Mouse (Mus musculus): ENCODE measurements at regions not wholly inside any gene's neighbourhood (a gene's known extent, or its start where the extent isn't known, plus 50 kb on each side); places are given as distances from the start of the nearest gene placed in this dataset.

- no peak overlapping the region for H3K4me2 ChIP-seq (ENCODE audit: low read depth, low read length)
- H3K4me1 ChIP-seq (ENCODE audit: control insufficient read depth, insufficient read depth, low read length), result no peaks in the 10 kb centered on the region
- no peak overlapping the region for H3K9ac ChIP-seq (replicated peaks; ENCODE audit: low read depth, low read length)
- H3K9me3 ChIP-seq (ENCODE audit: control insufficient read depth, low read length), result no peaks in the 10 kb centered on the region
- WGBS, result 94% methylated on average over 4 of the region's 4 CpGs
- no peak for ATAC-seq (ENCODE audit: low read depth)
- H3K4me3 ChIP-seq (ENCODE audit: low read depth, low read length), result no peak overlapping the region
- no peaks in the 10 kb centered on the region for H3K27me3 ChIP-seq (ENCODE audit: control insufficient read depth, insufficient read depth, low read length)
- no peak overlapping the region for H3K27ac ChIP-seq (ENCODE audit: low read depth, low read length)
- no peaks in the 10 kb centered on the region for H3K36me3 ChIP-seq (ENCODE audit: control insufficient read depth, insufficient read depth, low read length)
These were observed 96.9 kb upstream of the Ust start for GRCm38 (mm10) chr10:8615452-8616025.

- Histone ChIP-seq H3K9ac (replicated peaks; ENCODE audit: low read depth, low read length) (no peak overlapping the region), H3K4me2 (ENCODE audit: low read depth, low read length) (no peak overlapping the region), H3K4me3 (ENCODE audit: low read depth, low read length) (no peak overlapping the region), H3K27me3 (ENCODE audit: control insufficient read depth, insufficient read depth, low read length) (no peaks in the 10 kb centered on the region), H3K4me1 (ENCODE audit: control insufficient read depth, insufficient read depth, low read length) (no peaks in the 10 kb centered on the region), H3K27ac (ENCODE audit: low read depth, low read length) (peak overlapping the region; percentile 34; the same call in 1 of the 2 replicates), H3K36me3 (ENCODE audit: control insufficient read depth, insufficient read depth, low read length) (no peaks in the 10 kb centered on the region), H3K9me3 (ENCODE audit: control insufficient read depth, low read length) (no peaks in the 10 kb centered on the region)
- no peak; the same call in 1 of the 2 replicates for ATAC-seq (ENCODE audit: low read depth)
- 63% methylated on average over 5 of the region's 5 CpGs for WGBS
These were observed 71.4 kb upstream of the Ust start for GRCm38 (mm10) chr10:8589871-8590533.

- Histone ChIP-seq H3K27me3 (ENCODE audit: control insufficient read depth, insufficient read depth, low read length) (no peaks in the 10 kb centered on the region), H3K36me3 (ENCODE audit: control insufficient read depth, insufficient read depth, low read length) (no peaks in the 10 kb centered on the region), H3K4me1 (ENCODE audit: control insufficient read depth, insufficient read depth, low read length) (no peaks in the 10 kb centered on the region; the same call in 1 of the 2 replicates), H3K9me3 (ENCODE audit: control insufficient read depth, low read length) (no peaks in the 10 kb centered on the region), H3K27ac (ENCODE audit: low read depth, low read length) (no peak overlapping the region), H3K4me2 (ENCODE audit: low read depth, low read length) (no peak overlapping the region), H3K9ac (replicated peaks; ENCODE audit: low read depth, low read length) (no peak overlapping the region), H3K4me3 (ENCODE audit: low read depth, low read length) (no peak overlapping the region)
- 87% methylated on average over 1 of the region's 1 CpGs for WGBS
- ATAC-seq (ENCODE audit: low read depth), result no peak
These were observed 70.5 kb upstream of the Ust start for GRCm38 (mm10) chr10:8589106-8589505.

- H3K9ac ChIP-seq (replicated peaks; ENCODE audit: low read depth, low read length), result no peak overlapping the region
- no peaks in the 10 kb centered on the region for H3K36me3 ChIP-seq (ENCODE audit: control insufficient read depth, insufficient read depth, low read length)
- H3K27me3 ChIP-seq (ENCODE audit: control insufficient read depth, insufficient read depth, low read length), result no peaks in the 10 kb centered on the region
- H3K4me1 ChIP-seq (ENCODE audit: control insufficient read depth, insufficient read depth, low read length), result no peaks in the 10 kb centered on the region; the same call in 1 of the 2 replicates
- 24% methylated on average over 3 of the region's 3 CpGs for whole genome bisulfite sequencing
- no peak overlapping the region for H3K27ac ChIP-seq (ENCODE audit: low read depth, low read length)
- no peaks in the 10 kb centered on the region for H3K9me3 ChIP-seq (ENCODE audit: control insufficient read depth, low read length)
- ATAC-seq (ENCODE audit: low read depth), result peak; percentile 35; the same call in 1 of the 2 replicates
- no peak overlapping the region; the same call in 1 of the 2 replicates for H3K4me2 ChIP-seq (ENCODE audit: low read depth, low read length)
- no peak overlapping the region for H3K4me3 ChIP-seq (ENCODE audit: low read depth, low read length)
These were observed 65.8 kb upstream of the Ust start for GRCm38 (mm10) chr10:8584389-8584908.

GRCm38 (mm10) chr10:8583552-8584388 lies 65.1 kb upstream of the Ust start:
- ATAC-seq (ENCODE audit: low read depth), result peak; percentile 76
- H3K9ac ChIP-seq (replicated peaks; ENCODE audit: low read depth, low read length), result no peak overlapping the region
- no peak overlapping the region; the same call in 1 of the 2 replicates for H3K4me2 ChIP-seq (ENCODE audit: low read depth, low read length)
- no peaks in the 10 kb centered on the region for H3K9me3 ChIP-seq (ENCODE audit: control insufficient read depth, low read length)
- no peaks in the 10 kb centered on the region for H3K27me3 ChIP-seq (ENCODE audit: control insufficient read depth, insufficient read depth, low read length)
- no peaks in the 10 kb centered on the region; the same call in 1 of the 2 replicates for H3K4me1 ChIP-seq (ENCODE audit: control insufficient read depth, insufficient read depth, low read length)
- 25% methylated on average over 7 of the region's 7 CpGs for WGBS
- no peaks in the 10 kb centered on the region for H3K36me3 ChIP-seq (ENCODE audit: control insufficient read depth, insufficient read depth, low read length)
- H3K4me3 ChIP-seq (ENCODE audit: low read depth, low read length), result no peak overlapping the region
- H3K27ac ChIP-seq (ENCODE audit: low read depth, low read length), result no peak overlapping the region

GRCm38 (mm10) chr10:8580298-8580697 lies 61.7 kb upstream of the Ust start:
- no peaks in the 10 kb centered on the region for H3K36me3 ChIP-seq (ENCODE audit: control insufficient read depth, insufficient read depth, low read length)
- H3K4me3 ChIP-seq (ENCODE audit: low read depth, low read length), result no peak overlapping the region
- no peaks in the 10 kb centered on the region for H3K27me3 ChIP-seq (ENCODE audit: control insufficient read depth, insufficient read depth, low read length)
- H3K9ac ChIP-seq (replicated peaks; ENCODE audit: low read depth, low read length), result no peak overlapping the region
- ATAC-seq (ENCODE audit: low read depth), result no peak
- WGBS, result 95% methylated on average over 2 of the region's 2 CpGs
- no peak overlapping the region for H3K27ac ChIP-seq (ENCODE audit: low read depth, low read length)
- no peaks in the 10 kb centered on the region for H3K9me3 ChIP-seq (ENCODE audit: control insufficient read depth, low read length)
- no peaks in the 10 kb centered on the region; the same call in 1 of the 2 replicates for H3K4me1 ChIP-seq (ENCODE audit: control insufficient read depth, insufficient read depth, low read length)
- no peak overlapping the region for H3K4me2 ChIP-seq (ENCODE audit: low read depth, low read length)

GRCm38 (mm10) chr10:8577642-8578356 lies 59.2 kb upstream of the Ust start:
- Histone ChIP-seq H3K27me3 (ENCODE audit: control insufficient read depth, insufficient read depth, low read length) (no peaks in the 10 kb centered on the region), H3K27ac (ENCODE audit: low read depth, low read length) (no peak overlapping the region; the same call in 1 of the 2 replicates), H3K9me3 (ENCODE audit: control insufficient read depth, low read length) (no peaks in the 10 kb centered on the region), H3K9ac (replicated peaks; ENCODE audit: low read depth, low read length) (no peak overlapping the region), H3K4me1 (ENCODE audit: control insufficient read depth, insufficient read depth, low read length) (no peaks in the 10 kb centered on the region), H3K36me3 (ENCODE audit: control insufficient read depth, insufficient read depth, low read length) (no peaks in the 10 kb centered on the region), H3K4me2 (ENCODE audit: low read depth, low read length) (no peak overlapping the region), H3K4me3 (ENCODE audit: low read depth, low read length) (no peak overlapping the region)
- ATAC-seq (ENCODE audit: low read depth), result no peak
- WGBS, result 82% methylated on average over 6 of the region's 6 CpGs
